18 mouse cellular contexts compared by ENCODE assay signal in the genomic region with DNA sequence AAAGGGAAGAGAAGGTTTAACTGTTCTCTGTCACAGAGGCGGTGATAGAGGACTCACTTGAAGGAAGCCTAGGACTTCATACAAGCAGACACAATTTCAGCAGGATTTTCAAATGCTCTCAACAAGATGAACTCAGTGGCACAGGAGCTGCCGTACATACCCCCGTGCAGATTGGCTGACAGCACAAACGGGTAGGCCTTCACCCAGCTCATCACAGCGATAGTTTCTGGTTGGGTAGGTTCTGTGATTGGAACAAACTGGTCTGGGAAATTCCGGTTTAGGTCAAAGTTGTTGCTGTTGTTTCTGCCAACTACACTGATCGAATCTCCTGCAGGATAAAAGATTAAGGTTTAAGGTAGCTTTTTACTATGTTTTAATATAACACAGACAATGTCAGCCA.
"Had no signal": no experiment of that assay in that cellular context is flagged by ENCODE, and none has a peak within 500 bp of the region (broad histone marks: within the 10 kb centered on the region; RNA-seq: fewer than 3 reads in every experiment).

No protein-coding gene starts in this region.

- H3K9ac ChIP-seq: lung, embryonic 14.5 days; midbrain, embryonic 12.5 days; neural tube, embryonic 13.5 days; neural tube, embryonic 15.5 days; stomach, embryonic 15.5 days had no signal

- H3K4me2 ChIP-seq: lung, embryonic 14.5 days; midbrain, embryonic 12.5 days; neural tube, embryonic 13.5 days; neural tube, embryonic 15.5 days; stomach, embryonic 15.5 days had no signal

- H3K27ac ChIP-seq: midbrain, embryonic 10.5 days; midbrain, embryonic 12.5 days; neural tube, embryonic 13.5 days; neural tube, embryonic 15.5 days; stomach, embryonic 15.5 days; stomach, postnatal 0 days had no signal

- H3K9me3 ChIP-seq: midbrain, embryonic 10.5 days; midbrain, embryonic 12.5 days; neural tube, embryonic 13.5 days; neural tube, embryonic 15.5 days; stomach, embryonic 15.5 days had no signal

- DNase-seq: lung, adult 18-20 months; lung, embryonic 14.5 days; lung, postnatal 10 days; lung, postnatal 4 days; midbrain, embryonic 14.5 days; retina, postnatal 1 day; right cerebral cortex, adult 18-20 months; right cerebral cortex, postnatal 25 days; thymus, adult 2 months; thymus, postnatal 25 days; thymus, postnatal 4 days had no signal

- H3K27me3 ChIP-seq: midbrain, embryonic 12.5 days; neural tube, embryonic 13.5 days; neural tube, embryonic 15.5 days; stomach, embryonic 15.5 days had no signal

- H3K4me1 ChIP-seq: midbrain, embryonic 10.5 days; midbrain, embryonic 12.5 days; neural tube, embryonic 13.5 days; neural tube, embryonic 15.5 days had no signal

- H3K4me3 ChIP-seq: midbrain, embryonic 10.5 days; midbrain, embryonic 12.5 days; myocyte; neural tube, embryonic 13.5 days; neural tube, embryonic 15.5 days; stomach, embryonic 15.5 days had no signal
